Mouse (Mus musculus) frontal cortex, adult 2 months (tissue): ENCODE results near the gene Myh14. TPM values are rescaled to one million over a fixed set of nuclear protein-coding genes. Genes with fewer than 3 reads are reported as not detected.

Experiments
- DNase-seq, 2 experiments: peaks; one replicate each; pipeline ENCODE4 v3.0.0; 2022; ENCODE audit warnings: low spot score in 1 of 2; ENCODE audit errors: extremely low spot score in 1 of 2
- polyA plus RNA-seq: library from polyadenylated mRNA; depleted of rRNA; stranded (reverse); fragments of >200 nt; gene quantifications from 2 replicates; pipeline ENCODE4 v1.2.3, GENCODE M21; 2012

Myh14 gene
- polyA plus RNA-seq, 1 experiment = 17.5 TPM

DNA sequence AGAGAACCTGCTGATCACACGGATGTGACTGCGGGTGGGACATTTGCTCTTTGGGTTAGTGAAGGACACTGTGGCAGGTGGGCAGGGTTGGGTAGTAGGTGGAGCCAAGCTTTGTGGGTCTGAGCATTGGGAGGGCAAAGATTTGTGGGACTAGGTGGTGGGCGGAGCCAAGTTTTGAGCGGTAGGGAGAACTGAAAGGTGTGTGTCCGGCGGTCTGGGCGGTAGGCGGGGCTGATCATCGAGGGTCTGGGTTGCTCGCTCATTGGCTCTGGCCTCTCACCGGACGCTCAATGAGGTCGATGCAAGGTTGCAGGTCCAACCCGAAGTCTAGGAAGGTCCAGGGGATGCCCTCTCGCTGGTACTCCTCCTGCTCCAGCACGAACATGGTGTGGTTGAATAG lies 32.0 kb downstream of the Myh14 start:
- no peak for DNase-seq

DNA sequence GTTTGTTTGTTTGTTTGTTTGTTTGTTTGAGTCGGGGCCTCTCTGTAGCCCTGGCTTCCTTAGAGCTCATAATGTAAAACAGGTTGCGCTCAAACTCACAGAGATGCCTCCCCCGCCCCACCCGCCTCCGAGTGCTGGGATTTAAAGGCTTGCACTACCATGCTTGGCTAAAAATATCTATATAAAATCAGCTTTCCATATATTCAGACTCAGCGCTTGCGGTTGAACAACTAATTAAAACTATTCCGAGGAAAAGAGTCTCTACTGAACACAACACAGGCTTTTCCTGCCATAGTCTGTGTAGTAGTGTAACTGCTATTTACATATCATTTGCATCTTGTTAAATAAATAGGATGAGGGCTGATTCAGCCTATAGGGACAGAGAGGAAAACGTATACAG lies 34.0 kb downstream of the Myh14 start:
- peak; percentile 22 to 52 for DNase-seq

DNA sequence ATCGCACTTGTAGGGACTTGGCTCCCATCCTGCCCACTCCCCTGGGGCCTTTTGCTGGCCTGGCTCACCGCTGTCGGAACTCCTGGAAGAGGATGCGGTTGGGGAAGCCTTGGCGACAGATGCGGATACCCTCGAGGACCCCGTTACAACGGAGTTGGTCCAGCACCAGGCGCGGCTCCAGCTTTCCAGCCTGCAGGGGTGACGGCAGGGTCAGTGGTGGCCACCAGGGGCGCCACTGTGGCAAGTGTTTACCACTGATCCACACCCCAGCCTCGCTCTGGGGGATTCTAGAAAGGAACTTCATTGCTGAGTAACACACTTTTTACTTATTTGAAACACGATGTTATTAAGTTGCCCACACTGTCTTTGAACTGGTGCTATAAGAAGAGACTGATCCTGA lies 37.2 kb downstream of the Myh14 start:
- DNase-seq = no peak

DNA sequence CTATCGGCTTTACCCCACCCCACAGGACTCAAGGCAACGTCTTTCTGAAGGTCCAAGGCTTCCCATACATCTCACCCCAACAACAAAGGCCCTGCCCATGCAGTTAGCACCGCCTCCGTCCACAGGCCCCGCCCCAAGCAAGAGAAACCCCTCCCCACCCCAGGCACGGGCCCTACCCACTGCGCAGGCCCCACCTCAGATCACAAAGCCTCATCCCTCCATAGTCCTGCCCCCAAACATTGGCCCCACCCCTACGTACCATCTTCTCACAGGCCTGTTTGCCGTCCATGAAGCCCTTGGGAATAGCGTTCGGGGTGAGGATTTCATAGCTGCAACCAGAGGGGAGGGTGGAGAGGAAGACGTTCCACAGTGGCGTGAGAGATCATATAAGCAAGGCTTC lies 38.0 kb downstream of the Myh14 start:
- DNase-seq = no peak

DNA sequence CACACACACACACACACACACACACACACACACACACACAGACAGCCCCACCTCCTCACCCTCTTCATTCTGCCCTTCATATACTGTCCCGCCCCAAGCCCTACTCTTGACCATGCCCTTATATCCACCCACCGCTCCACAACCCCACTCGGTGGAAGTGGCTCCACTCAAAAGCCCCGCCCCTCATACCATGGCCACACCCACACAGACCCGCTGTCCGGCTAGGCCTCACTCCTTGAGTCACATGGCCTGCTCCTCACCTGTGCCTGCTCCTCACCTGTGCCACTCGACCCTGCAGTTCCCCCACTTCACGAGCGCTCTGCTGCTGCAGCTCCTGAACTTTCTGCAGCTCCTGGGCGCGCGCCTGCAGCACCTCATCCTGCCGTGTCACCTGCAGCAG lies 40.2 kb downstream of the Myh14 start:
- no peak for DNase-seq

DNA sequence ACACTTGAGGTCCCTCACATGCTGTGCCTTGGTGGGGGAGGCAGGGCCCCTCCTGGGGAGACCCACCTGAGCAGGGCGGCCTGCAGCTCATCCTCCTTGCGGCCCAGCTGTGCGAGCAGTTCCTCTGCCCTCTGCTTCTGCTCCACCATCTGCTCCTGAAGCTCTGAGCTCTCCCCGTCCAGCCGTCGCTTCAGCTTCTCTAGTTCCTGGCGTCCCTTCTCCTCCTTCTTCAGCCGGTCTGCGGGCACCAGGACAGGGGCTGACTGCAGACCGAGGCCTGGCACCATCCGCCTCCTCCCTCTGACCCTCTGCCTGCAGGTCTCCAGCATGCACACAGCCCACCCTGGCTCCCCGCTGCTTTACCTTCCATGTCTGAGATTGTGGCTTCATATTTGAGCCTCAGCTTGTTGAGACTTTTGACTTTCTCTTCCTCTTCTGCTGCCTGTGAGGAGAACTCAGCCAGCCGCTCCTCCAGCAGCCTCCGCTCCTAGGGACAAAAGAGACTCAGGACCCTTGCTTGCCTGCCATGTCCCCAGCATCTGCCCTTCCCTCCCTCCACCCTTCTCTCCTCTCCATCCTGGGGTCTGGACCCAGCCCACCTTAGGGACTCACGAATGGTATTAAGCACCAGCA lies 42.1 kb downstream of the Myh14 start:
- no peak for DNase-seq

DNA sequence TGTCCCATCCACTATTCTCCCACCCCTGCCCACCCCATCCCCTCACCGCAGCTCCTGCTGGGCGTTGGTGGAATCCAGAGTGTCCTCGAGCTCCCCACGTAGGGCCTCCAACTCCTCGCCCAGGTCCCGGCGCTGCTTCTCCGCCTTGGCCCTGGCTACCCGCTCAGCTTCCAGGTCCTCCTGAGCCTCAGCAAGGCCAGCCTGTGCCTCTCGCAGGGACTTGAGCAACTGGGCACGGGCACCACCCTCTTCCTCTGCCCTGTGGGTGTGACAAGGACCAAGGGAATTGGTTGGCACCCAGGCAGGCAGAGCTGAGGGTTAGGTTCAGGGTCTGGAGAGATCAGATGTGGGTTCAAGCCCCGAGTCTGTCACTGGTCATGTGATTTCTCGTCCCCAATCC lies 43.7 kb downstream of the Myh14 start:
- DNase-seq = no peak

DNA sequence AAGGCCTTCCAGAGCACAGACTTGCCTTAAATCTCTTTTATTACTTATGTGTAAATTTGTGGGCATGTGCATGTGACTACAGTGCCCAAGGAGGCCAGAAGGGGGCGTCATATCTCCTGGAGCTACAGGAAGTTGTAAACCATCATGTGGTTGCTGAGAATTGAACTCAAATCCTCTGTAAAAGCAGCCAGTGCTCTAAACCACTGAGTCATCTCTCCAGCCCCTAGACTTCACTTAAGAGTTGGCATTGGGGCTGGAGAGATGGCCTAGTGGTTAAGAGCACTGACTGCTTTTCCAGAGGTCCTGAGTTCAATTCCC lies 44.6 kb downstream of the Myh14 start:
- no peak for DNase-seq

DNA sequence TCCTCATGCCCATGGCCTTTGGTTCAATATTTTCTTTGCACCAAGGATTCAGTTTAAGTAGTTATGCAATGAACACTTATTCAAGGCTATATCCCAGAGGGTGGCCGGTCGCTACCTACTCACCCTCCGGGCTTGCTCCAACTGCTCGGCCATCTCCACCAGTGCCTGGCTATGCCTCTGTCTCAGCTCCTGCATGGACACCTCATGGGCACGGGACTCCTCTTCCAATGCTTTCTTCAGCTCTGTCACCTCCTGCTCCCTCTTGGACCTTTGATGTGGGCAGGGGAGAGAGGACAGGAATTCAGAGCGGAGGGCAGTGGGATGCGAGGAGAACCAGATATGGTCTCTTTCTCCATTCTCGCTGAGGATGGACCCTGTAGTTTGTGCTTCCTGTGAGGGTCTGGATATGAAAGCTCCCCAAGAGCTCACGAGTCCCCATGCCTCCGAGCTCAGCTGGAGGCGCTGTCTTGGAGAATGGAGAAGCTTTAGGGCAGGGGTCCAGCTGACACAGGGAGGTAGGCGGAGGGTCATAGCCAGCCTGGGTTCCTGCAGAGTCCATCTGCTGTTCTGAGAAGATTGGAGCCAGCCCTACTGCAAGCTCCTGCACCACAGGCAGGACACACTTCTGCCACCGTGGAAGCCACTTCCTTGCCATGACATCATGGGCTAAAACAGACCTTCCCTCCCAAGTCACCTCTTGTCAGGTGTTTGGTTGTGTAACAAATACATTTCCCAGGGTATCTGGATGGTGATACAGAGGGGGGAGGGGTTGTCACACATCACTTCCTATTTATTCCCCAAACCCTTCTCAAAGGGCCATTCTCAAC lies 45.2 kb downstream of the Myh14 start:
- DNase-seq = no peak

DNA sequence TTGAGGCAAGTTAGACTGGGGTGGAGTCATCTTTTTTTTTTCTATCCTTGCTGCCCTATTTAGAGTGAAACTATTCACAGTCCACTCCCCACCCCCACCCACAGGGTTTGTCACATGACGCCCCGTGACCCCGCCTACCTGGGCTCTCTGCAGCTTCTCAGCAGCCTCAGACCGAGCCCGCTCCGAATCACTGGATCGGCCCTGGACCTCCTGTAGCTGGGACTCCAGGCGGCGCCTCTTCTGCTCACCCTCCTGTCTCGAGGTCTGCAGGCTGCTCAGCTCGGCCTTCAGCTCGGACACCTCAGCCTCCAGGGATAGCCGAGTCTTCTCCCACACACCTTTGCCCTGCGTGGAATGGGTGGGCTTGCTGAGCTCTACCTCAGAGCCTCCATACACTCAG lies 45.8 kb downstream of the Myh14 start:
- no peak for DNase-seq

DNA sequence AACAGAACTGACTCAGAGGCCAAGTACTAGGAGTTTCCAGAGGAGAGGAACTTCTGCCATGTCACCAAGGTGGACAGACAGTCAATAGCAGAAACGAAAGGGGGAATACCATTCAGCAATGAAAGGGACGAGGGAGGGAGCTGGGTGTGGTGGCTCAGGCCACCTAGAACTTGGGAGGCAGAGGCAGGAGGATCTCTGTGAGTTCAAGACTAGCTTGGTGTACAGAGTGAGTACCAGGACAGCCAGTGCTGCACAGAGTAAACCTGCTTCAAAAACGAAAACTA lies 46.2 kb downstream of the Myh14 start:
- DNase-seq = no peak

DNA sequence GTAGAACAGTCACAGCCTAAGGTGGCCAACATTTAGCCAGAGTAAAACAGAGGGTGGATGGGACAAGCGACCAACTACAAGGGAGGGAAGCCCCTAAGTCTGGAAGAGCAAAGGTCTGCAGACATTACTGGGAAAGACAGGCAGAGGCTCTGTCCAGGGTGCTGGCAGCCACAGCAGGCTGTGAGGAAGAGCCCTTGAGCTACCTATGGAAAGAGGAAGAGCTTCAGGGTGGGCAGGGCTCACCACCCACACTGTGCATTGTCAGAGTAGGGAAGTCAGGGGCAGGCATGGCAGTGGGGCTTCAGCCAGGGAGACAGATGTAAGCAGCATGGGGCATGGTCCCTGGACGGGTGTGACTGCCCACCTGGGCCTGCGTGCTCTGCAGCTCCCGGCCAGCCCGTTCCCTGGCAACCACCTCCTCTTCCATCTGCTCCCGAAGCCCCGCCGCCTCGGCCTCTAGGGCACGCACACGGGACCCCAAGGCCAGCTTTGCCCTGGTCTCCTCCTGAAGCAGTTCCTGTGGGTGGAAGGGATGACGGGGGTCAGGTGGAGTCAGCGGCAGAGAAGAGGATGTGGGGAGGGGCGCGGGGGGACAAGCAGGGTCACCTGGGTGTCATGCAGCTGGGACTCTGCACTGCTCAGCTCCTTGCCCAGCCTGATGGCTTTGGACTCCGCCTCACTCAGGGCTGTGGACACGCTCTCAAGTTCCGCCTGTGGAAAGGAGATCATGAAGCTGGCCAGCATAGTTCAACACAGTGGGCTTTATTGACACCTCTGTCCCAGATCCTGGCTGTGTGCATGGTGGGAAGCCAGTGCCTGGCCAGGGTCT lies 46.7 kb downstream of the Myh14 start:
- no peak for DNase-seq

DNA sequence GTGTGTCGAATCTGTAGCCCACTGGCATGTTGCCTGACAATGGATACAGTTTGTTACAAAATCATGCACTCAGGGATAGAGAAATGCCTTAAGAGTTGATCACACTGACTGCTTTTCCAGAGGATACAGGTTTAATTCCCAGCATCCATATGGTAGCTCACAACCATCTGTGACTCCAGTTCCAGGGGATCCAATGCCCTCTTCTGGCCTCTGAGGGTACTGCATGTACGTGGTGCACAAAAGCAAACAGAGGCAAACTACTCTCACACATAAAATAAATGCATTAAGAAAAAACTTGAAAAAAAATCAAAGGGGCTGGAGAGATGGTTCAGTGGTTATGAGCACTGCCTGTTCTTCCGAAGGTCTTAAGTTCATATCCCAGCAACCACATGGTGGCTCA lies 53.6 kb downstream of the Myh14 start:
- no peak for DNase-seq

DNA sequence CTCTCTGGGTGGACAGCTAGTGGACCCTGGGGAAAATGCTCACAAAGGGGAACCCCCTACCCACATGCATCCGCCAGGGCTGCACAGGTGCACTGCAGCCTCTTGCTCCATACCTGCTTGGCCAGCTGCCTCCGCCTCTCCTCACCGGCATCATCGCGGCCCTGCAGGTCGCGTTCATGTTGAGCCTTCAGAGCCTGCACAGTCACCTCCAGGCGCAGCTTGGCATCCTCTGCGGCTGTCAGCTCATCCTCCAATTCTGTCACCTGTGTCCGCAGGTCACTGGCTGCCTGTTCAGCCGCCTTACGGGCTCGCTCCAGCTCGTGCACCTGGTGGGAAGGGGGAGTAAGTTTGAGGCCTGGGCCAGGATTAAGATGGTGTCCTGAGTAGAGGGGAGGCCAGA lies 54.7 kb downstream of the Myh14 start:
- no peak for DNase-seq

DNA sequence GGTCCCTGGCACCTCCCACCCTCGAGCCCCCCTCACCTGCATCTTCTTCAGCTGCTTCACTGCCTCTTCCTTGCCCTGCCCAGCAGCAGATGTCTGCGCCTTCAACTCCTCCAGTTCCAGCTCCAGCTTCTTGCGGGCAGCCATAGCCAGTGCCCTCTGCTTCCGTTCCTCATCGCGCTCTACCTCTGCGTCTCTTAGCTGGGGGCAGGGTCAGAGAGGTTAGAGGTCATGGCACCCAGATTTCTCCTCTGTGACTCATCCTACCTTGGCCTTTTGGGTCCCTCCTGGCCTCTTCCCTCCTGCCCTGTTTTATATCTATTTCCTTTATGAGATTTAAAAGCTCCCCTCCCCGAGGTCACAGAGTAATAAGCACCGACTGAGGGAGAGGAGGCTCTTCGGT lies 55.3 kb downstream of the Myh14 start:
- DNase-seq = no peak

DNA sequence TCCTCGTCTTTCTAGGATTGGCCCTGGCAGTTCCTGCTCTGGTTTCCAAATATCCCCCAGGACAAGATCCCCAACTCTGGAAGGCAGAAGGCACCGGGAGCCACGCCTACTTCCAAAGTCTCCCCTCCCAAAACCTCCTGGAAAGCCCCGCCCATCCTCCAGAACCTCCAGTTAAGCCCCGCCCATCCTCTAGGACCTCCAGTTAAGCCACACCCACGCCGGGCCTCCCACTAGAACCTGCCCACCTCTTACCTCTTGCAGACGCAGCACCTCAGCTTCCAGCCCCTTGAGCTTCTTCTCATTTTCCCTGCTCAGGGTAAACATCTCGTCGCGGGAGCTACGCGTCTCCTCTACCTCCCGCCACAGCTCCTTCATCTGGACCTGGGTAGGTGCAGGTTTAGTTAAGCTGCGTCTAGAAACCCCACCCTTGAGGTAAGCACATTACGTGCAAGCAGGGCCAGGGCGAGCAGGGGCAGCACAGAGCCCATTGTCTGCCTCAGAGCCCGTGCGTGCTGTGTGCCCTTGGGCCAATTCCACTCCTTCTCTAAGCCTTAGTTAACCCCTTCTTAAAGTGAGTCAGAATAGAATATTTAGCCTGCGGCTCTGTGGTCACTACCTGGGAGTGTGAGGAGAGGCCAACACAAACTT lies 56.5 kb downstream of the Myh14 start:
- no peak for DNase-seq

DNA sequence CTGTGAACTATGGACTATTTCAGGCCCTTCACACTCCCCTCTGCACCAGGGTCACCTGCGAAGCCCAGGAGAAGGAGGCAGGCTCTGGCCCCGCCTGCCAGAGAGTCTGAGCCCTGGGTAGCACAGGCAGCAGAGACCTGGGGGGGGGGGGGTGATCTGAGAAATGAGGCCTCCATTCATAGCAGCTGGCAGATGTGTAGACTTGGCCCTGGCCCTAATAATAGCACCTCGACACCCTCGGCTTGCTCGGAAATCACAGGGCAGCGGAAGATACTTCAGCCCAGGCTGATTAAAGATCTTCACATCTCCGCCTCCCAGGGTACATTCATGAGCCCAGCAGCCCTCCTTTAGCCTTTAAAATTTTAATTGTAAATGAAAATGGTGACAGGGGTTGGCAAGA lies 58.5 kb downstream of the Myh14 start:
- no peak for DNase-seq

DNA sequence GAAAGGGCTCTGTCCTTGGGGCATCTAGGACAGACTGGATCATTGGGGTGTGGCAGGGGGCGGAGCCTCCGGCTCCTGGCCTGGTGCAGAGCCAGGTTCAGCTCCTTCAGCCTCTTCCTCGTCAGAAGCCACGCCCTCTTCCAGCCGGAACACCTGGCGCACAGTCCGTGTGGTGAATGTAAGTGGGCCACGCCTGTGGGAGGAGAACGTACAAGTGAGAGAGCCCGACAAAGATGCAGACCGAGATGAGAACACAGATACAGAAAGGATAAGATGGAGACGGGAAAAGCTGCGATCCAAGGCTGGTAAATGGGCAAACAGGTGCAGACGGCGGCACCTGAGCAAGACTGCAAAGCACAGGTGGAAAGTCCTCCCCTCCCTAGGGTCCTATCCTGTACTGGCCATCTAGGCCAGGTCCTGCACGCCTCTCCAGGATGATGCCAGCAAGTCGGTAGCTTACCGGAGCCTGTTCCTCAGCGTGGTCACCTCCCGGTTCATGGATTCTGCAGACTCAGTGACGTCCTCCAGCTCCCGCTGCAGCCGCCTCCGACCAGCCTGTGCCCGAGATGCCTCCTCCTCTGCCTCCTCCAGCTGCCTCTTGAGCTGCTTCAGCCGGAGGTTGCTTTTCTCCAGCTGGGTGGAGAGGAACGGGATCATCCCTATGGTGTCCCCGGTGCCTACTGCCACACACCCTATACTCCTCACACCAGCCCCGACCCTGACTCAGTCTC lies 64.3 kb downstream of the Myh14 start:
- no peak for DNase-seq

DNA sequence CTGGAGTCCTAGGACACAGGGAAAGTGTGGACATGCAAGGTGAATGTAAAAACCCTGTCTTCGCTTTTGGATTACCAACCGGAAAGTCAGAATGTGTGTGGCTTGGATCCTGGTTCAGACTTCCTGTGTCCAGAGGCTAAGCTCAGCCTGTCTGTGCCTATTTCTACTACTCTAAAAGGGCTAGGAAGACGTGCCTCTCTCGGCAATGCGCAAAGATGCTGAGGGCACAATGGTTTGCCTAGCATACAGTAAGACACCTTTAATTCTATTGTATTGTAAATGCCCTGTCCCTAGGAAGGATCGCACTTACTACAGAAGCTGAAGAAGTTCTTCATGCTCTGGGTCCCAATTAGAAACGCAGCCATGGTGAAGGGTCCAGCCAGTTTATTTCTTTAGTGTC lies 65.2 kb downstream of the Myh14 start:
- DNase-seq = no peak

DNA sequence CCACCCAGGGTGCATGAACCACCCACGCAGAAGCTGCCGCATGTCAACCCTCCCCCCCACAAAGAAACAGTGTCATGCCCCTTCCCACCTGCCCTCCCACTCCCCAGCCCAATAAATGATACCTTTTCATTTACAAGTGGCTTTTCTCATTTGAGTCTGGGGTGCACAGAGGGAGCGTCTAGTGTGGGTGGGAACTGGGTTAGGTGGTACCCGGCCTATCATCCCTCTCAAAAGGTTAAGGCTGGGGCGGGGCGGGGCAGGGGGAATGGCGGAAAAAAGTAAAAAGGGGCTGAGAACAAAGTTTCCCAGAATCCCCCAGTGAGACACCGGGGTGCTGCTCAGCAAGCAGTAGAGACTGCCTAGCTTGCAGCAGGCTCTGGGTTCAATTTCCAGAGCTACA lies 66.0 kb downstream of the Myh14 start:
- no peak for DNase-seq

DNA sequence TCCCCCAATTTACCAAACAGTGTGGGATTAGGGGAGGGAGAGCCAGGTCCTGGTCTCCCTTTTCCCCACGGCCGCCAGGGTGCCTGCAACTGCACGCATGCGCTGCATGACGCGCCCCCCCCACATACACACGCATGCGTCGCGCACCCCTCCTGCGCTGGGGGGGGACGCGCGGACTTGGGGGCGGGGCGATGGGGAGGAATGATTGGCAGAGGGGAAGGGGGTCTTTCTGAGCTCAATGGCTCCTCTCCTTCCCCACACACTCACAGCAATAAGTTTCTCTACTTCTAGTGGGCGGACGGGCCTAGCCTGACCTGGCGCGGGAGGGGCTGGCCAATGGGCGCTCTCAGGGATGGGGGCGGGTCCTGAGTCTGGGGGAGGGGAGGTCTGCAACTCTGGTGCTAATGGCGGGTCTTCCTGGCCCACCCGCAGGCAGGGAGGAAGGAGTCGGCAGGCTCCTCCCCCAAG lies 66.5 kb downstream of the Myh14 start:
- DNase-seq = no peak
